In the genomic region with DNA sequence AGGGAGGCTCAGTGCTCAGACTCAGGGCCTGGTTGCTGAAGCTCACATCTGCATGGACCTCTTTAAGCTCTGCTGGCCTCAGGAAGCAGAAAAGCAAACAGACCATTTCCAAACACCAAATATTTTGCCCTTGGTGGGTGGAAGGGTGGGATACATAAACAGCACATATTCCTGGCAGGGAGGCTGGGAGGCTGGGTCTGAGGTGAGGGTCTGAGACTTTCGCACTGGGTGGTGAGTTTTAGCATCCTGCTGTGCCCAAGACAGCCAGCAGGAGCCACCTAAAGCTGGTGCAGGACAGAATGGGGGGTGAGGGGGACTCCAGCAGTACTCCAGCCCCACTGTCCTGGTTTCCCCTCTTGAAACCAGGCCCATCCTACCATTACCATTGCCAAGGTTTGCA, we compare ENCODE assay signal across 23 mouse cellular contexts.
DNase-seq lines count a peak whose midpoint lies in the region; ATAC-seq and TF ChIP-seq lines count a peak whose summit lies in the region.
"Had no signal": no experiment of that assay in that cellular context is flagged by ENCODE, and none has a peak within 500 bp of the region (broad histone marks: within the 10 kb centered on the region; RNA-seq: fewer than 3 reads in every experiment).

No protein-coding gene starts in this region.

- no peaks in the 10 kb centered on the region for H3K27me3 ChIP-seq in midbrain, embryonic 10.5 days (ENCODE audit: low read depth, poor library complexity, severe bottlenecking)
- H3K27me3 ChIP-seq in midbrain, postnatal 0 days (ENCODE audit: insufficient read depth, low read length) = no peaks in the 10 kb centered on the region
- H3K27me3 ChIP-seq in stomach, postnatal 0 days (ENCODE audit: control insufficient read depth, insufficient read depth, low read length) = no peaks in the 10 kb centered on the region
- H3K27me3 ChIP-seq: embryonic facial prominence, embryonic 13.5 days; limb, embryonic 12.5 days; liver, embryonic 12.5 days had no signal

- H3K27ac ChIP-seq in midbrain, embryonic 10.5 days (replicated peaks) = peak overlapping the region; percentile 65
- H3K27ac ChIP-seq in midbrain, postnatal 0 days (ENCODE audit: low read depth, low read length) = no peak overlapping the region
- no peak overlapping the region; the same call in 1 of the 2 replicates for H3K27ac ChIP-seq in stomach, postnatal 0 days (replicated peaks)
- H3K27ac ChIP-seq: embryonic facial prominence, embryonic 13.5 days; kidney, postnatal 0 days; limb, embryonic 12.5 days; liver, embryonic 12.5 days; macrophage had no signal

- 76% methylated on average over 1 of the region's 1 CpGs for WGBS in midbrain, embryonic 10.5 days
- 88% methylated on average over 1 of the region's 1 CpGs for WGBS in midbrain, postnatal 0 days
- WGBS in lung, adult 2 months = 65% methylated on average over 1 of the region's 1 CpGs
- 87% methylated on average over 1 of the region's 1 CpGs for WGBS in stomach, postnatal 0 days

- TF ChIP-seq EP300 in stomach, postnatal 0 days (optimal IDR thresholded peaks at IDR 0.05) = no peak

- no peak for TF ChIP-seq CTCF in midbrain, postnatal 0 days (IDR thresholded peaks at IDR 0.05)
- TF ChIP-seq CTCF in lung, adult 2 months (IDR thresholded peaks at IDR 0.05; ENCODE audit: insufficient read depth, low read length) = no peak
- peak; percentile 27; the same call in 1 of the 2 replicates for TF ChIP-seq CTCF in stomach, postnatal 0 days (IDR thresholded peaks at IDR 0.05; ENCODE audit: low read depth)

- no peak for TF ChIP-seq POLR2A in lung, adult 2 months (IDR thresholded peaks at IDR 0.05; ENCODE audit: borderline replicate concordance, extremely low read depth, low read depth, low read length)

- no peaks in the 10 kb centered on the region for H3K36me3 ChIP-seq in midbrain, embryonic 10.5 days
- no peaks in the 10 kb centered on the region for H3K36me3 ChIP-seq in midbrain, postnatal 0 days (ENCODE audit: insufficient read depth, low read length)
- no peaks in the 10 kb centered on the region for H3K36me3 ChIP-seq in stomach, postnatal 0 days (ENCODE audit: control insufficient read depth, insufficient read depth, low read length)
- H3K36me3 ChIP-seq: embryonic facial prominence, embryonic 13.5 days; limb, embryonic 12.5 days; liver, embryonic 12.5 days had no signal

- ATAC-seq in midbrain, postnatal 0 days (ENCODE audit: low FRiP score) = no peak
- no peak for ATAC-seq in stomach, postnatal 0 days (ENCODE audit: low FRiP score, low TSS enrichment)
- ATAC-seq: forebrain, embryonic 14.5 days; liver, embryonic 12.5 days; midbrain, embryonic 16.5 days had no signal

- H3K4me3 ChIP-seq in midbrain, embryonic 10.5 days = no peak overlapping the region
- no peak overlapping the region for H3K4me3 ChIP-seq in midbrain, postnatal 0 days (ENCODE audit: low read depth, low read length)
- H3K4me3 ChIP-seq in lung, adult 2 months (replicated peaks; ENCODE audit: extremely low read depth, low read depth, low read length) = no peak overlapping the region
- H3K4me3 ChIP-seq in stomach, postnatal 0 days (ENCODE audit: low read depth, low read length) = no peak overlapping the region
- H3K4me3 ChIP-seq: embryonic facial prominence, embryonic 13.5 days; erythroblast, embryonic 14.5 days; gastrocnemius, adult 2 months; limb, embryonic 12.5 days; liver, embryonic 12.5 days had no signal

- no peak overlapping the region for H3K9ac ChIP-seq in midbrain, postnatal 0 days (replicated peaks; ENCODE audit: low read length, poor library complexity, severe bottlenecking)
- H3K9ac ChIP-seq in stomach, postnatal 0 days (ENCODE audit: low read length) = no peak overlapping the region
- H3K9ac ChIP-seq: embryonic facial prominence, embryonic 13.5 days; limb, embryonic 12.5 days; liver, embryonic 12.5 days had no signal

- H3K4me2 ChIP-seq in midbrain, postnatal 0 days (ENCODE audit: low read depth, low read length, poor library complexity, severe bottlenecking) = no peak overlapping the region
- H3K4me2 ChIP-seq in stomach, postnatal 0 days (replicated peaks; ENCODE audit: low read depth) = no peak overlapping the region
- H3K4me2 ChIP-seq: heart, embryonic 11.5 days; limb, embryonic 12.5 days; liver, embryonic 12.5 days had no signal

- DNase-seq in midbrain, embryonic 10.5 days (ENCODE audit: low spot score) = no peak
- DNase-seq in midbrain, postnatal 0 days (ENCODE audit: low spot score) = no peak
- DNase-seq in lung, adult 2 months = peak; percentile 8
- DNase-seq in lung, postnatal 14 days = peak; percentile 38
- no peak for DNase-seq in stomach, postnatal 0 days (ENCODE audit: low spot score)
- no peak for DNase-seq in B cell, adult 2 months
- DNase-seq in testis, postnatal 14 days (ENCODE audit: low spot score) = no peak
- DNase-seq in retina, postnatal 1 day = no peak
- DNase-seq: adrenal gland, adult 2 months; cerebellum, adult 11-12 months; cerebellum, postnatal 25 days; gastrocnemius, adult 2 months; kidney, adult 2 months; right cerebral cortex, postnatal 25 days had no signal

- peaks cover 30% of the 10 kb centered on the region for H3K4me1 ChIP-seq in midbrain, embryonic 10.5 days
- H3K4me1 ChIP-seq in midbrain, postnatal 0 days (ENCODE audit: insufficient read depth, low read length) = no peaks in the 10 kb centered on the region
- peaks cover 9% of the 10 kb centered on the region; the same call in 1 of the 2 replicates for H3K4me1 ChIP-seq in lung, adult 2 months (ENCODE audit: control insufficient read depth, insufficient read depth, low read length)
- H3K4me1 ChIP-seq in stomach, postnatal 0 days (replicated peaks; ENCODE audit: control insufficient read depth, insufficient read depth) = no peaks in the 10 kb centered on the region
- H3K4me1 ChIP-seq: liver, embryonic 12.5 days had no signal

- no peaks in the 10 kb centered on the region for H3K9me3 ChIP-seq in midbrain, embryonic 10.5 days (replicated peaks)
- H3K9me3 ChIP-seq in midbrain, postnatal 0 days (ENCODE audit: low read length) = no peaks in the 10 kb centered on the region
- no peaks in the 10 kb centered on the region for H3K9me3 ChIP-seq in stomach, postnatal 0 days (ENCODE audit: control insufficient read depth, low read length)
- H3K9me3 ChIP-seq: embryonic facial prominence, embryonic 13.5 days; limb, embryonic 12.5 days; liver, embryonic 12.5 days had no signal

Comparison
In these comparisons a context has a peak if more than half of its experiments do, and no peak if none do; other contexts are left out.
1. DNase-seq: peak in lung, adult 2 months (single experiment) and lung, postnatal 14 days (single experiment); none in midbrain, embryonic 10.5 days (single experiment), midbrain, postnatal 0 days (single experiment), stomach, postnatal 0 days (single experiment), B cell, adult 2 months (0 of 2), testis, postnatal 14 days (single experiment) and retina, postnatal 1 day (single experiment).